Mouse (Mus musculus): ENCODE results near the gene Frmd4b. TPM values are rescaled to one million over a fixed set of nuclear protein-coding genes. Genes with fewer than 3 reads are reported as not detected.
A peak's percentile ranks its signal among the peaks of the same experiment; 100 is the strongest.

Gene Frmd4b
- polyA plus RNA-seq, 1 experiment from 2014 or later = 17.5 TPM

GRCm38 (mm10) chr6:97449806-97450205 lies 167.5 kb downstream of the Frmd4b start:
- ATAC-seq (ENCODE audit: low read depth) = no peak
- H3K4me1 ChIP-seq (ENCODE audit: control insufficient read depth, insufficient read depth, low read length) = no peaks in the 10 kb centered on the region
- no peaks in the 10 kb centered on the region for H3K36me3 ChIP-seq (ENCODE audit: control insufficient read depth, insufficient read depth, low read length)
- no peak for DNase-seq (ENCODE audit: low spot score)
- H3K27ac ChIP-seq (replicated peaks; ENCODE audit: low read depth, low read length) = no peak overlapping the region
- WGBS = 80% methylated on average over 2 of the region's 2 CpGs
- no peak overlapping the region for H3K9ac ChIP-seq (ENCODE audit: low read depth, low read length)
- H3K9me3 ChIP-seq (ENCODE audit: control insufficient read depth, low read length) = no peaks in the 10 kb centered on the region
- H3K4me2 ChIP-seq (ENCODE audit: low read depth, low read length) = no peak overlapping the region
- no peak overlapping the region for H3K4me3 ChIP-seq (ENCODE audit: low read depth, low read length)
- no peaks in the 10 kb centered on the region for H3K27me3 ChIP-seq (replicated peaks; ENCODE audit: control insufficient read depth, insufficient read depth, low read length)

- DNase-seq (ENCODE audit: low spot score) = no peak
- ATAC-seq (ENCODE audit: low read depth) = no peak
- Histone ChIP-seq H3K9ac (ENCODE audit: low read depth, low read length) (no peak overlapping the region), H3K9me3 (ENCODE audit: control insufficient read depth, low read length) (no peaks in the 10 kb centered on the region), H3K27ac (replicated peaks; ENCODE audit: low read depth, low read length) (no peak overlapping the region), H3K4me1 (ENCODE audit: control insufficient read depth, insufficient read depth, low read length) (no peaks in the 10 kb centered on the region), H3K4me3 (ENCODE audit: low read depth, low read length) (no peak overlapping the region), H3K36me3 (ENCODE audit: control insufficient read depth, insufficient read depth, low read length) (no peaks in the 10 kb centered on the region), H3K27me3 (replicated peaks; ENCODE audit: control insufficient read depth, insufficient read depth, low read length) (no peaks in the 10 kb centered on the region), H3K4me2 (ENCODE audit: low read depth, low read length) (no peak overlapping the region)
- WGBS = 61% methylated on average over 4 of the region's 4 CpGs
Observed at GRCm38 (mm10) chr6:97447020-97447419, 170.3 kb downstream of the Frmd4b start.

DNA sequence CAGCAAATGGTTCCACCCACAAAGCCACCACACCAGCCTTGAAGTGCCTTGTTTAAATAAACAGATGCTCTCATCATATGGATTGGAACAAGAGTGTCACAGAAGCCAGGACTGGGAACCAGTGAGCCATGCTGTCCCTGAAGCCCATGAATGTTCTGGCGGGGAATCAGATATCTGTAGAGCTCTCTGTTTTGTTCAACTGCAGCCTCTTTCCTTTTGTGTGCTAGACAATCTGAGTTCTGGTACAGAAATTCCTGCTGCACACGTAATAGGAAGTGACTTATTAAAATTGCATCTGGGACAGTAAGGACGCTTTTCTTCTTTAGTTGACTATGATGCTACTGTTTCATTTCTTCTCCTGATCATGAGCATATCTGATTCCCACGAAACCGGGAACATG lies 173.2 kb downstream of the Frmd4b start:
- H3K4me1 ChIP-seq (ENCODE audit: control insufficient read depth, insufficient read depth, low read length) = peaks cover 5% of the 10 kb centered on the region
- ATAC-seq (ENCODE audit: low read depth) (no peak), DNase-seq (ENCODE audit: low spot score) (no peak)
- H3K27me3 ChIP-seq (replicated peaks; ENCODE audit: control insufficient read depth, insufficient read depth, low read length) = no peaks in the 10 kb centered on the region
- H3K9ac ChIP-seq (ENCODE audit: low read depth, low read length) = no peak overlapping the region
- no peaks in the 10 kb centered on the region for H3K9me3 ChIP-seq (ENCODE audit: control insufficient read depth, low read length)
- WGBS = 77% methylated on average over 5 of the region's 5 CpGs
- H3K36me3 ChIP-seq (ENCODE audit: control insufficient read depth, insufficient read depth, low read length) = no peaks in the 10 kb centered on the region
- no peak overlapping the region for H3K4me2 ChIP-seq (ENCODE audit: low read depth, low read length)
- no peak overlapping the region for H3K4me3 ChIP-seq (ENCODE audit: low read depth, low read length)
- H3K27ac ChIP-seq (replicated peaks; ENCODE audit: low read depth, low read length) = no peak overlapping the region

- 54% methylated on average over 4 of the region's 4 CpGs for WGBS
- no peak overlapping the region for H3K4me2 ChIP-seq (ENCODE audit: low read depth, low read length)
- no peak overlapping the region for H3K4me3 ChIP-seq (ENCODE audit: low read depth, low read length)
- no peaks in the 10 kb centered on the region for H3K36me3 ChIP-seq (ENCODE audit: control insufficient read depth, insufficient read depth, low read length)
- H3K27ac ChIP-seq (replicated peaks; ENCODE audit: low read depth, low read length) = no peak overlapping the region
- peaks cover 9% of the 10 kb centered on the region for H3K4me1 ChIP-seq (ENCODE audit: control insufficient read depth, insufficient read depth, low read length)
- ATAC-seq (ENCODE audit: low read depth) (no peak), DNase-seq (ENCODE audit: low spot score) (peak; percentile 47)
- no peaks in the 10 kb centered on the region for H3K9me3 ChIP-seq (ENCODE audit: control insufficient read depth, low read length)
- H3K27me3 ChIP-seq (replicated peaks; ENCODE audit: control insufficient read depth, insufficient read depth, low read length) = no peaks in the 10 kb centered on the region
- H3K9ac ChIP-seq (ENCODE audit: low read depth, low read length) = no peak overlapping the region
Observed at GRCm38 (mm10) chr6:97443522-97443921, 173.8 kb downstream of the Frmd4b start.

GRCm38 (mm10) chr6:97441357-97441756 lies 176.0 kb downstream of the Frmd4b start:
- H3K9me3 ChIP-seq (ENCODE audit: control insufficient read depth, low read length) = no peaks in the 10 kb centered on the region
- H3K27ac ChIP-seq (replicated peaks; ENCODE audit: low read depth, low read length) = no peak overlapping the region
- ATAC-seq (ENCODE audit: low read depth) = no peak
- no peak overlapping the region for H3K4me3 ChIP-seq (ENCODE audit: low read depth, low read length)
- no peaks in the 10 kb centered on the region for H3K27me3 ChIP-seq (replicated peaks; ENCODE audit: control insufficient read depth, insufficient read depth, low read length)
- H3K4me2 ChIP-seq (ENCODE audit: low read depth, low read length) = no peak overlapping the region
- H3K36me3 ChIP-seq (ENCODE audit: control insufficient read depth, insufficient read depth, low read length) = no peaks in the 10 kb centered on the region
- H3K4me1 ChIP-seq (ENCODE audit: control insufficient read depth, insufficient read depth, low read length) = peaks cover 9% of the 10 kb centered on the region
- H3K9ac ChIP-seq (ENCODE audit: low read depth, low read length) = no peak overlapping the region
- DNase-seq (ENCODE audit: low spot score) = peak; percentile 54
- 54% methylated on average over 7 of the region's 7 CpGs for WGBS

DNA sequence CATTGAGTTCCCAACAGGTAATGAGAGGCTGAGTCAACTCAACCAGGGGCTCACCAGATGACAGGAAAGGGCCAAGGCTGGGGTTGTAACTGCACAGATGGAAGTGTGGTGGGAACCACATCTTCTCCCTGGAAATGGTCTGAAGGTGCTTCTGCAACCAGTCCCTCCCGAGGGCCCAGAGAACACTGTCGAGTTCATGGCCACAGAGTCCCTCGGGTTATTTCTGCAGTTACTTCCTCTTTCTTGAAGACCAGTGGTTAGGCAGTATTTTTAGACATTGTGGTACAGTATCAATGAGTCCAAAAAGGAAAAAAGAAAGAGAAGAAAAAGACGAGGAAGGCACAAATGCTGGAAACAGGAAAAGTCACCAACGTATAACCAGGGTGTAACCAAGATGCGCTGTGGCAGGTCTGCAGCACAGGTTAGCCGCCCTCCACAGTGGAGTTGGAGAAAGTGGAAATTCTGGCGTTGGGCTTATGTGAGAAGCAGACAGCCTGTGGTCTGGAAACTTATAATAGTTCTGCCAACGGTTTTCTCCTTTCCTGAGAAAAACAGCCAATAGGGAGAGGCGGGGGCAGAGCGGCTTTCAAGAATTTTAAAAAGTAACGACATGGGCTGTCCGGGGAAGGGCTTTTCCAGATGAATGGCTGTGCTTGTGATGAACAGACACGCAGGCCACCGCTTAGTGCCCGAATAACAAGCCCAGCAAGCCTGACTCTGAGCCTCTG lies 178.3 kb downstream of the Frmd4b start:
- no peaks in the 10 kb centered on the region for H3K36me3 ChIP-seq (ENCODE audit: control insufficient read depth, insufficient read depth, low read length)
- 61% methylated on average over 16 of the region's 16 CpGs for WGBS
- no peaks in the 10 kb centered on the region for H3K27me3 ChIP-seq (replicated peaks; ENCODE audit: control insufficient read depth, insufficient read depth, low read length)
- H3K4me1 ChIP-seq (ENCODE audit: control insufficient read depth, insufficient read depth, low read length) = peaks cover 9% of the 10 kb centered on the region
- H3K9me3 ChIP-seq (ENCODE audit: control insufficient read depth, low read length) = no peaks in the 10 kb centered on the region
- no peak overlapping the region for H3K27ac ChIP-seq (replicated peaks; ENCODE audit: low read depth, low read length)
- H3K4me2 ChIP-seq (ENCODE audit: low read depth, low read length) = no peak overlapping the region
- ATAC-seq (ENCODE audit: low read depth) (no peak), DNase-seq (ENCODE audit: low spot score) (peak; percentile 36)
- H3K4me3 ChIP-seq (ENCODE audit: low read depth, low read length) = no peak overlapping the region
- H3K9ac ChIP-seq (ENCODE audit: low read depth, low read length) = no peak overlapping the region

DNA sequence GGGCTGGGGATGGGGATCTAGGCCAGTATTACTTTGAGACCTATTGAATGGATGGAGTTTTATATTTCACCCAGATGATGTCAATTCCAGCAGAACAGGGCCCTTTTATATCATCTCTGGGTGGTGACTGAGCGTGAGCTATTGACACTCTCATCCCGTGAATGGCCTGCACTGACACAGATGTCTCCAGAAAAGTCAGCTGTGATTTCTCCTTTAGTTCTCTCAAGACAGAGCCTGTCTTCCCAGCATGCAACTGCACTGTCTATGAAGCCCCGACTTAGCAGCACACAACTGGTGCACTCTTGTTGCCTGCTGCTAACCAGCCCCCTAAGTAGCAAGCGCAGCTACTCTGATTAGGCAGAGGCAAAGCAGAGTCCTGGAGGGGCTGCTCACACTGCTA lies 182.6 kb downstream of the Frmd4b start:
- Histone ChIP-seq H3K4me1 (ENCODE audit: control insufficient read depth, insufficient read depth, low read length) (peaks cover 9% of the 10 kb centered on the region), H3K4me3 (ENCODE audit: low read depth, low read length) (no peak overlapping the region), H3K36me3 (ENCODE audit: control insufficient read depth, insufficient read depth, low read length) (no peaks in the 10 kb centered on the region), H3K9ac (ENCODE audit: low read depth, low read length) (no peak overlapping the region), H3K9me3 (ENCODE audit: control insufficient read depth, low read length) (no peaks in the 10 kb centered on the region), H3K4me2 (ENCODE audit: low read depth, low read length) (no peak overlapping the region), H3K27me3 (replicated peaks; ENCODE audit: control insufficient read depth, insufficient read depth, low read length) (no peaks in the 10 kb centered on the region), H3K27ac (replicated peaks; ENCODE audit: low read depth, low read length) (no peak overlapping the region)
- ATAC-seq (ENCODE audit: low read depth) (no peak), DNase-seq (ENCODE audit: low spot score) (no peak)
- WGBS = 64% methylated on average over 4 of the region's 4 CpGs

DNA sequence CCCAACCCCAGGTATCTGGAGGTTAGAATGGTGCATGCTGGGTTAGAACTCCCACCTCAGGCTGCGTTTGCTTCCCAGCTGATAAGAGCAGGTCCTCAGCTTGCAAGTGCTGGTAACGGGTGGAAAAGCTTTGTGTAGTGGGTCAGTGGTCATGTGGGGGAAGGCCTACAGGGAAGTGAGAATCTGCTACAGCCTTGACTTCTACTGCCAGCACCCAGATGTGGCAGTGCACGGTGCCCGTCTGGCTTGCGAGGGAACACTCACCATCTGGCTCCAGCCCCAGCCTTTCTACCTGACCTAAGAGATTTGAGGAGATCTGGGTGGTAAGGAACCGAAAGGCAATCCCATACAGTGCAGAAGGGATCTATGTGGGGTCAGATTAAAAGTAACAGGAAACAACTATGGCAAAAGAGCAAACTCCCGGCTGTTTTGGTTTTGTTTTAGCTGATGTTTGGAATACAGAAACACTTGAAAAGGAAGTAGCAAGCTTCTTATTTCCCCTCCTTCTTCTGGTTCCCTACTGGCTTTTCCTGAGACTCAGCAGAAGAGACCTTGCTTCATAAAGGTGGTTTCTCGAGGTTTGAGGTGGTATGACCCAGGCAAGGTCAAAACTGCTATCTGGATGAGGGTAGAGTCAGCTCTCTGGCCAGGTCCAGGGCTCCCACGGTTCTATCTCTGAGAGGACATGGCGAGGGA lies 185.9 kb downstream of the Frmd4b start:
- H3K27me3 ChIP-seq (replicated peaks; ENCODE audit: control insufficient read depth, insufficient read depth, low read length) = no peaks in the 10 kb centered on the region
- H3K9me3 ChIP-seq (ENCODE audit: control insufficient read depth, low read length) = no peaks in the 10 kb centered on the region
- H3K9ac ChIP-seq (ENCODE audit: low read depth, low read length) = no peak overlapping the region
- H3K27ac ChIP-seq (replicated peaks; ENCODE audit: low read depth, low read length) = no peak overlapping the region
- ATAC-seq (ENCODE audit: low read depth) (no peak), DNase-seq (ENCODE audit: low spot score) (no peak)
- H3K36me3 ChIP-seq (ENCODE audit: control insufficient read depth, insufficient read depth, low read length) = no peaks in the 10 kb centered on the region
- no peaks in the 10 kb centered on the region for H3K4me1 ChIP-seq (ENCODE audit: control insufficient read depth, insufficient read depth, low read length)
- H3K4me3 ChIP-seq (ENCODE audit: low read depth, low read length) = no peak overlapping the region
- no peak overlapping the region for H3K4me2 ChIP-seq (ENCODE audit: low read depth, low read length)
- 81% methylated on average over 10 of the region's 10 CpGs for WGBS

- no peak overlapping the region for H3K4me2 ChIP-seq (ENCODE audit: low read depth, low read length)
- H3K4me1 ChIP-seq (ENCODE audit: control insufficient read depth, insufficient read depth, low read length) = no peaks in the 10 kb centered on the region
- no peaks in the 10 kb centered on the region for H3K27me3 ChIP-seq (replicated peaks; ENCODE audit: control insufficient read depth, insufficient read depth, low read length)
- DNase-seq (ENCODE audit: low spot score) = no peak
- 74% methylated on average over 6 of the region's 6 CpGs for WGBS
- H3K36me3 ChIP-seq (ENCODE audit: control insufficient read depth, insufficient read depth, low read length) = no peaks in the 10 kb centered on the region
- H3K4me3 ChIP-seq (ENCODE audit: low read depth, low read length) = no peak overlapping the region
- no peak for ATAC-seq (ENCODE audit: low read depth)
- H3K27ac ChIP-seq (replicated peaks; ENCODE audit: low read depth, low read length) = no peak overlapping the region
- H3K9ac ChIP-seq (ENCODE audit: low read depth, low read length) = no peak overlapping the region
- no peaks in the 10 kb centered on the region for H3K9me3 ChIP-seq (ENCODE audit: control insufficient read depth, low read length)
Observed at GRCm38 (mm10) chr6:97430519-97430918, 186.8 kb downstream of the Frmd4b start.

All from embryonic facial prominence, embryonic 14.5 days (tissue).